Mouse (Mus musculus): Measurements from ENCODE around the gene Gabbr1. TPM values are rescaled to one million over a fixed set of nuclear protein-coding genes. Genes with fewer than 3 reads are reported as not detected.

The Gabbr1 gene
- polyA plus RNA-seq (2015; fragmentation: Nextera tagmentation; extraction: Ambion mirVana): 56.2 and 57.0 TPM in 2 replicates

DNA sequence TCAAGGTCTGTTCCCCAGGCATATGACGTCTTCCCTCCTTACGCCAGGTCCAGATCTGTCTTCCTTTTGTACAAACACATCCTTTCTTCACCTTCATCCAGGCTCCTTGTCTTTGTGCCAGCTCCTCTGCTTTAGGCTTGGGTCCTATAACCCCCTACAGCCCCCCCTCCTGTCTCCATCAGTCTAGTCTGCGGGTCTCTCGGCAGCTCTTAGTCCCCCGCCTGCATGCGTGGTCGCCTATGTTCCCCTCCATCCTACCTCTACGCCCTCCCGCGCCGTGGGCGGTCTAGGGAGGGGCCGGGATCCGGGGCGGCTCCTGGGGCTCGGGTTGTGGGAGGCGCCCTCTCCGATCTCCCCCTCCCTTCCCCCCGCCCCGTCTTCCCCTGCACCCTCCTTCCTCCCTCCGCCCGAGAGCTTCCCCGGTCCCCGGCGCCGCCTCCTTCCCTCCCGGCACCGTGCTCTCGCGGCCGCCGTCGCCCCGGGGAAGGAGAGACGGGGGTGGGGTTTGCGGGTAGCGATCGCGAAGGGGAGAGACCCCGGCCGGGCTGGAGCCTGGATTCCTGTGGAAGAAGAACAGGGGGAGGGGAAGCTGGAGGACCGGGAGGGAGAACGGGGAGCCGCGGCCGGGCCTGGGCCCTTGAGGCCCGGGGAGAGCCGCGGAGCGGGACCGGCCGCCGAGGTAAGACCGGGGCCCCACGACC lies at the start of gene Gabbr1:
TSS of gene Gabbr1 (plus strand) at position 356 of the 701 bp plus-strand sequence.
- peaks cover 45% of the 10 kb centered on the region for H3K4me1 ChIP-seq (replicated peaks)
- peak within 1 kb of the TSS; percentile 88 for H3K4me2 ChIP-seq
- H3K9ac ChIP-seq: peak within 1 kb of the TSS; percentile 98
- peak; percentile 83 for ATAC-seq (ENCODE audit: low read depth)
- no peaks in the 10 kb centered on the region for H3K9me3 ChIP-seq
- H3K27me3 ChIP-seq: peaks cover 5% of the 10 kb centered on the region; the same call in 1 of the 2 replicates
- peak within 1 kb of the TSS; percentile 94 for H3K27ac ChIP-seq (replicated peaks)
- peak within 1 kb of the TSS; percentile 80 for H3K4me3 ChIP-seq
- no peaks in the 10 kb centered on the region for H3K36me3 ChIP-seq
- WGBS: 1% methylated on average over 50 of the region's 55 CpGs

DNA sequence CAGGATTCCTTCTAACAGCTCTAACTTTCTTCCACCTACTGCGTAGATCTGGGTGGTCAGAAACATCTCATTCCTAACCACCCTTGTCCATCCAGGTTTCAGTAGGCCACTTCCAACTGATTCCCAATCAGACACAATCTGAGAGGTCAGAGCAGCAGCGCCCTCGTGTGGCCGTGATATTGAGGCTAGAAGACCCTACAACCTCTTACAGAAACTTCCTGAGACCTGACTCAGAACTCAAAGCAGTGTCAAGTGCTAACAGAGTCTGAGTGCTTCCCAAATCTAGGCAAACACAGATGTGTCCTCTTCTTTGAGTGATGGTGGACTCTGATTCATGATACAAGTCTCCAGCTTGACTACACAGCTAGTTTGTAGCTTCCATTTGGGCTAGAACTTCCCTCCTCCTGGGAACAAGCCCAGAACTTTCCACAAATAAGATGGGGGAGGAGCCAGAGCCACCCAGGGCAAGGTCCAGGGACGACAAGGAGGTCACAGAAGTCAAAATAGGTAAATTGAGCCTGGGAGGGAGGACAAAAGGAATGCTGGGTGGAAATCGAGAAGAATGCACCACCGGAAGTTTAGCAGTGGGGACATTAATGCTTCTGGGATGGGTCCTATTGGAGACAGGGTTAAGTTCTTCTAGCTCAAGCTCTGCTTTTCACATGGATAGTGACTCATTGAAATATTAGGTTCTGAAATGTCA lies 48.6 kb upstream of the Gabbr1 start:
- H3K4me1 ChIP-seq (replicated peaks): peaks cover 4% of the 10 kb centered on the region; the same call in 1 of the 2 replicates
- no peak for ATAC-seq (ENCODE audit: low read depth)
- no peaks in the 10 kb centered on the region for H3K9me3 ChIP-seq
- no peak overlapping the region for H3K9ac ChIP-seq
- no peak overlapping the region for H3K4me2 ChIP-seq
- H3K27me3 ChIP-seq: no peaks in the 10 kb centered on the region
- H3K27ac ChIP-seq (replicated peaks): no peak overlapping the region
- no peak overlapping the region for H3K4me3 ChIP-seq
- no peaks in the 10 kb centered on the region for H3K36me3 ChIP-seq
- 31% methylated on average over 7 of the region's 7 CpGs for WGBS

DNA sequence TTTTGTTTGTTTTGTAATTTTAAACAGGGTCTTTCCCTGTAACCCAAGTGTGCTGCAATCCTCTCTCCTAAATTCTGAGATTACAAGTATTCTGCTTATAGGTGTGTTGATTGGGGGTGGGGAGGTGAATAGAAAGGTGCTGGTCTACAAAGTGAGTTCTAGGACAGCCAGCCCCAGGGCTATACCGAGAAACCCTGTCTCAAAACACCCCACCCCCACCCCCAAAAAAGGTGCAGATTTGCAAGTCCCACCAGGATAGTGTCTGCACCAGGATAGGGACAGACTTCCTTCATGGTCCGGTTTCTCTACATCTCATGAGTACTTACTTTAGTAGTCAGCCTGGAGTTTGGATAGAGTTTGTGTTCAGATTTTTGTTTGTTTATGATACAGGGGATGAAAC lies 47.3 kb upstream of the Gabbr1 start:
- WGBS: 73% methylated on average over 2 of the region's 2 CpGs
- no peak overlapping the region for H3K4me2 ChIP-seq
- H3K36me3 ChIP-seq: no peaks in the 10 kb centered on the region

DNA sequence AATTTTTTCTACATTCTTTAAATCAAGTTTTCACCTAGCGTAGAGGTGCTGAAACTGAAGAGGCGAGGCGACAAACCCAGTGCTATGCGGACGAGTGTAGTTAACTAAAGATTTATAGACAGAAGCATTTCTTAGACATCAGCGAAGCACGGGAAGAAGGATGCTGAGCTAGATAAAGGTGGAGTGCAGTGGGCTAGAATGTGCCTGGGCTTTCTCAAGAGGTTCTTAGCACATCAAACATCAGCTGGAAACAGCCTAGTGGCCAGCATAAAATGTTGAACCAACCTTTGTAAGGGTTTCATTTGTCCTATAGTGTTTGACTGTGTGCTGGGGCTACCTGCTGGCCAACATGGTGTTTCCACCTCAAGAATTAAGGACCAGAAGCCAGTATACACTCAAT lies 44.9 kb upstream of the Gabbr1 start, which contains the start of gene Zfp57:
TSS of gene Zfp57 (plus strand) at position 301 of the 400 bp plus-strand sequence.
- H3K4me1 ChIP-seq (replicated peaks): peaks cover 25% of the 10 kb centered on the region
- ATAC-seq (ENCODE audit: low read depth): no peak
- WGBS: 94% methylated on average over 7 of the region's 7 CpGs
- peaks cover 13% of the 10 kb centered on the region for H3K36me3 ChIP-seq
- H3K9ac ChIP-seq: 0 out of 2 replicates have a peak within 1 kb of the TSS, but pooled peaks have one; percentile 87
- no peaks in the 10 kb centered on the region for H3K9me3 ChIP-seq
- H3K4me2 ChIP-seq: peak within 1 kb of the TSS; percentile 70
- H3K27me3 ChIP-seq: no peaks in the 10 kb centered on the region
- H3K4me3 ChIP-seq: peak within 1 kb of the TSS; percentile 63
- H3K27ac ChIP-seq (replicated peaks): peak within 1 kb of the TSS; percentile 95

More for the DNA sequence above, 47.3 kb upstream of the Gabbr1 start:
- no peaks in the 10 kb centered on the region for H3K9me3 ChIP-seq
- H3K27me3 ChIP-seq: no peaks in the 10 kb centered on the region
- no peak overlapping the region for H3K4me3 ChIP-seq
- ATAC-seq (ENCODE audit: low read depth): no peak
- H3K27ac ChIP-seq (replicated peaks): no peak overlapping the region
- H3K9ac ChIP-seq: no peak overlapping the region
- peaks cover 8% of the 10 kb centered on the region for H3K4me1 ChIP-seq (replicated peaks)

DNA sequence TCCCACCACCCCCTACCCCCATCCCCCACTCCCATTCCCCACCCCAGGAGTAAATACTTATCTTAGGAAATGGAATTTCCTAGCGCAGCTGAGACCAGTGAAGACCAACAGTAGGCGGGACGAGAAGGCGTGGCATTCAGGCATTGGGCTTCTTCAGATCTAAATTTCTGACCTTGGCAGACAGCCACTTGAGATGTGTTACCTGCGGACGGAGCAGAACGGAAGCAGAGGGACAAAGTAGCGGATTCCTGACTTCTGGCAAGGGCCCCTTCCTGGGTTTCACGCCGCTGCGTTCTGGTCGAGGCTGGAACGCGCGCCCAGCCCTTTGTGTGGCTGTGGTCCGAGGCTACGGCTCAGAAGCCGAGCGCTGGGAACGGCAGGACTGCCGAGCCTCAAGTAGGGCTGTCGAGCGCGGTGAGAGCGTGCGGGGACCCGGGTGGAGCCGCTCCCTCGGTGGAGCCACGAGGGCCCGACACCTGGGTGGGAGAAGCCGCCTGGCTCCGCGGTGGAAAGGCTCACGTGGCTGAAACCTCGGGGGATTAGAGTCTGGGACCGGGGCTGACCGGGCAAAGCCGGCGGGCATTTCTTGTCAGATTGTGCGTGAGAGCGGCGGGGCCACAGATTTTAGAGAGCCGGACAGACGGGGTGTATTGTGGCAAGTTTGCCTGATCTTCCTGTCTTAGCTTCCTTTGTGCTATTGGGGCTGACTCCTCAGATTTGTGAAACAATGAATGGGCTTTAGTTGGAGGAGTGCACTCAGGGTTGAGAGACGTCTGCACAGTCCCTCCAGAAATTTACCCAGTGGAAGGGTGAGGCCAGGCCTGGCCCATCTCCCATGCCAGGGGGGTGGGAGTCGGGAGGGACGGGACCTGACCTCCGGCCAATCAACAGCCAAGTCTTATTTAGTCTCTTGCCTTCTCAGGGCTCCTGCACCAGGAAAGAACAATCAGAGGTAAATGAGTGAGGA lies 43.1 kb upstream of the Gabbr1 start:
- peak overlapping the region; percentile 87 for H3K9ac ChIP-seq
- peaks cover 31% of the 10 kb centered on the region for H3K36me3 ChIP-seq
- peak overlapping the region; percentile 95 for H3K27ac ChIP-seq (replicated peaks)
- H3K27me3 ChIP-seq: no peaks in the 10 kb centered on the region
- peak overlapping the region; percentile 63 for H3K4me3 ChIP-seq
- WGBS: under 1% methylated on average over 49 of the region's 49 CpGs
- H3K4me1 ChIP-seq (replicated peaks): peaks cover 29% of the 10 kb centered on the region
- no peaks in the 10 kb centered on the region for H3K9me3 ChIP-seq
- peak overlapping the region; percentile 70 for H3K4me2 ChIP-seq
- peak; percentile 90 for ATAC-seq (ENCODE audit: low read depth)

DNA sequence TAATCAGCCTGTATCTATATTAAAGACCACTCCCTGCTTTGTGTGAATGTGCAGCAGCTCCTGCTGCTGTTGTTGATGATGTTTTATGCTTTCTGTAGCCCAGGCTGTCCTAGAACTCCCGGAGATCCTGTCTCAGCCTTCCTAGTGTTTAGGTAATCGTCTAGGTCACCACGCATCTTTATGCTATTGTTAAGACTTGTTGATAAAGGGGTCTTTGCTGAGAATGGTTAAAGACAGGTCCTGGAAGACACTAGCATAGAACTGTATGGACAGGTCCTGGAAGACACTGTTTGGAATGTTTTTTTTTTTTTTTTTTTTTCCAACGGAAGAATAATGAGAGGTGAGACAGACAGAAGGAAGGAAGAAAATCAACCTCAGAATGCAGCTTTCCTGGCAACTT lies 42.4 kb upstream of the Gabbr1 start:
- WGBS: 37% methylated on average over 4 of the region's 4 CpGs
- peaks cover 38% of the 10 kb centered on the region for H3K36me3 ChIP-seq
- peak; percentile 30 for ATAC-seq (ENCODE audit: low read depth)
- H3K4me1 ChIP-seq (replicated peaks): peaks cover 36% of the 10 kb centered on the region
- no peaks in the 10 kb centered on the region for H3K9me3 ChIP-seq
- H3K27ac ChIP-seq (replicated peaks): peak overlapping the region; percentile 95
- H3K9ac ChIP-seq: peak overlapping the region; percentile 87
- no peaks in the 10 kb centered on the region for H3K27me3 ChIP-seq
- peak overlapping the region; percentile 63 for H3K4me3 ChIP-seq
- peak overlapping the region; percentile 70 for H3K4me2 ChIP-seq

DNA sequence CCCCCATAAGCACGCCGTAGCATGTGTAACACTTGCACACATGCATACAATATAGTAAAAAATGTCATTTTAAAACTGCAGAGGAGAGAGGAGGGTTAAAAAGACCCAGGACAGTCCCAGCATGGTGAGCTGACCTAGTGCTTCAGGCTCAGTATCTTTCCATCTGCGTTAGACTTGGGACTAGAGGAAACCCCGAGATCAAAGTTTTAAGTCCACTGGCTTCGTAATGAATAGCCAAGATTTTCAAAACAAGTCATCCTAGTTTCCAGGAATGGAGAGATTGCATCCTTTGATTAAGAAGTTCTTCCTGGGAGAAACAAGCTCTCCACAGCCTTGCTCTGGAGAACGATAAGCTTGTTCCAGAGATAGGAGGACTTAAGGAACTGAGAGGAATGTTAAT lies 37.6 kb upstream of the Gabbr1 start:
- Histone ChIP-seq H3K4me2 (no peak overlapping the region), H3K4me3 (no peak overlapping the region), H3K9ac (no peak overlapping the region), H3K4me1 (replicated peaks) (peaks cover 57% of the 10 kb centered on the region), H3K36me3 (peaks cover 79% of the 10 kb centered on the region), H3K9me3 (no peaks in the 10 kb centered on the region), H3K27me3 (no peaks in the 10 kb centered on the region), H3K27ac (replicated peaks) (no peak overlapping the region)
- 95% methylated on average over 6 of the region's 6 CpGs for whole genome bisulfite sequencing
- ATAC-seq (ENCODE audit: low read depth): no peak

DNA sequence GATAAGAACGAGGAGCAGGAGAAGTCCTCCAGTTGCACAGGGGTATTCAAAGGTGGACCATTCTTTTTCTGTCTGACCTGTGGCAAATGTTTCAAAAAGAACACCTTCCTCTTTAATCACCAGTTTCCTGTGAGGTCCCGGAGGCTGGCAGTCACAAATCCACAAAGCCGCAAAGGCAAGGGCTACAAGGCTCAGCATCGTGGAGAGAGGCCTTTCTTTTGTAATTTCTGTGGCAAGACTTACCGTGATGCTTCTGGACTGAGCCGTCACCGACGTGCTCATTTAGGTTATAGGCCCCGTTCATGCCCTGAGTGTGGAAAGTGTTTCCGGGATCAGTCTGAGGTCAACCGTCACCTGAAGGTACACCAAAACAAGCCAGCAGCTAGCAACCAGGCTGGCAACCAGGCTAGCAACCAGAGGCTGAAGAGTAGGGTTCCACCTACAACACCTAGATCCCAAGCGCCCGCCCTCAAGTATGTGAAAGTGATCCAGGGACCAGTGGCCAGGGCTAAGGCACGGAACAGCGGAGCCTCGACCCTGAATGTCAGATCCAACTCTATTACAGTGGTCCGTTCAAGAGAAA lies 36.2 kb upstream of the Gabbr1 start:
- H3K9me3 ChIP-seq: no peaks in the 10 kb centered on the region
- peaks cover 43% of the 10 kb centered on the region for H3K4me1 ChIP-seq (replicated peaks)
- no peak for ATAC-seq (ENCODE audit: low read depth)
- no peak overlapping the region for H3K4me2 ChIP-seq
- no peak overlapping the region for H3K27ac ChIP-seq (replicated peaks)
- peaks cover 75% of the 10 kb centered on the region for H3K36me3 ChIP-seq
- WGBS: 93% methylated on average over 17 of the region's 17 CpGs
- no peak overlapping the region for H3K9ac ChIP-seq
- no peak overlapping the region for H3K4me3 ChIP-seq
- no peaks in the 10 kb centered on the region for H3K27me3 ChIP-seq

DNA sequence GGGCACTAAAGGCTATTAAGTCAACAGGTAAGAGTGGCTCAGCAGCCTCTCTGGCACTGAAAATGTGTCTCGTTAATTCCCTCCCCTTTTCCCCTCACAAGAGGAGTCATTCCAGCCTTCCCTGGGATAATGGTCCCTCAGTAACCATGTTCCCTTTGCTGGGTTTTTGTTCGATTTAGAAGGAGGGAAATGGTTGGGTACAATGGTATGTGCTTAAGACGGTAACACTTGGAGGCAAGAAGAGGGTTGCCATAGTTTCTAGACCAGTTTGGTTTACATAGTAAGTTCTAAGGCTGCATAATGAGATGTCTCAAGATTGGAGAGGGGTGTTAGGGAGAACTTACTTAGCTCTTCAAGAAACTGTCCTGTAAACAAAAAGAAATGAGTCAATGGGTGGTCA lies 34.0 kb upstream of the Gabbr1 start:
- Histone ChIP-seq H3K27me3 (no peaks in the 10 kb centered on the region), H3K27ac (replicated peaks) (no peak overlapping the region), H3K4me3 (no peak overlapping the region), H3K36me3 (peaks cover 57% of the 10 kb centered on the region), H3K4me2 (no peak overlapping the region), H3K9ac (no peak overlapping the region), H3K9me3 (no peaks in the 10 kb centered on the region), H3K4me1 (replicated peaks) (peaks cover 37% of the 10 kb centered on the region)
- no peak for ATAC-seq (ENCODE audit: low read depth)
- WGBS: 85% methylated on average over 3 of the region's 3 CpGs

DNA sequence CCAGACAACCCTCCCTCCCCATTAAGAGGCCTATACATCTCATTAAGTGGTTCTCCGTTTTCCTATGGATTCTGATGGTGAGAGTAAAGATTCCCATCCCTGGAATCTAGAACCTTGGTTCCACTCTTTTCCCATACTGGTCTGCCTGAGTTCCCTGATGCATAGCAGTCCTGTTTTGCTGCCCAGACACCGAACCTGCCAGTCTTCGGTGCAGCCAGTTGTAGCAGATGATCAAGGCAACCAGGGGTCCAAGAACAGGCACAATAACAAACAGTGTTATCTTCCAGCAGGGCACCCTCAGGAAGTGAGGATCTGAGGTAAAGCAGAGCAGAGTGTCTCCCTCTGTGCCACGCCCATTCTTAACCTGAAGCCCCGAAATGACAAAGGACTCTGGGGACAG lies 33.6 kb upstream of the Gabbr1 start:
- peaks cover 53% of the 10 kb centered on the region for H3K36me3 ChIP-seq
- ATAC-seq (ENCODE audit: low read depth): no peak; the same call in 1 of the 2 replicates
- no peaks in the 10 kb centered on the region for H3K27me3 ChIP-seq
- H3K9me3 ChIP-seq: no peaks in the 10 kb centered on the region
- H3K4me1 ChIP-seq (replicated peaks): peaks cover 37% of the 10 kb centered on the region
- 77% methylated on average over 5 of the region's 5 CpGs for WGBS
- H3K27ac ChIP-seq (replicated peaks): no peak overlapping the region
- no peak overlapping the region for H3K9ac ChIP-seq
- no peak overlapping the region for H3K4me3 ChIP-seq
- no peak overlapping the region for H3K4me2 ChIP-seq

DNA sequence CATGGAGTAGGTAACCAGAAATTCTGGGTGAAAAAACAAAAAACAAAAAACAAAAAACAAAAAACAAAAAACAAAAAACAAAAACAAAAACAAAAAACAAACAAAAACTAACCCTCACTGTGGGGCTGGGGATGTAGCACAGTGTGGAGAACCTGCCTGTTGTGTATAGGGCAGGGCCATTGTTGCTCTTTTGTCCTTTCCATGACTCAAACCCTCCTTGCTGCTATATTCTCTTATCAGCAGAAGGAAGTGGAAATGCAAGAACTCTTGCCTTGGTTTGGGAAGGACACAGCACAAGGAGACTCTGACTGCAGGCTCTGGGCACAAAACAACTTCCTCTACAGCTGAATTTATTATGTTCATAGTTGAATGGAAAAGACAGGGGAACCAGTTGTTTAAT lies 29.4 kb upstream of the Gabbr1 start:
- Histone ChIP-seq H3K4me1 (replicated peaks) (peaks cover 11% of the 10 kb centered on the region), H3K27me3 (no peaks in the 10 kb centered on the region), H3K4me3 (no peak overlapping the region), H3K36me3 (peaks cover 11% of the 10 kb centered on the region), H3K9me3 (no peaks in the 10 kb centered on the region), H3K4me2 (no peak overlapping the region), H3K9ac (no peak overlapping the region), H3K27ac (replicated peaks) (no peak overlapping the region)
- no peak for ATAC-seq (ENCODE audit: low read depth)

Data from neural tube, embryonic 13.5 days (tissue).